Mouse (Mus musculus) T-helper 2 cell (primary cell): ENCODE measurements around the gene St6galnac6.

Experiments used
- in situ Hi-C: fragments of 300-600 bp; cut with MboI, MseI; formaldehyde crosslinking; loops from one replicate; pipeline ENCODE4 v1.15.1; 2025; ENCODE audit warnings: high pct_unique_total_duplicates

St6galnac6 gene

GRCm38 (mm10) chr2:32617109-32617508 lies 17.6 kb downstream of the St6galnac6 start:
- in situ Hi-C loops, result no loop called here

- in situ Hi-C loops, result no loop called here
Observed at GRCm38 (mm10) chr2:32617601-32618000, 18.1 kb downstream of the St6galnac6 start.

- in situ Hi-C loops, result no loop called here
Observed at GRCm38 (mm10) chr2:32618051-32618450, 18.5 kb downstream of the St6galnac6 start.

- in situ Hi-C loops, result no loop called here
Observed at GRCm38 (mm10) chr2:32620682-32621516, 21.4 kb downstream of the St6galnac6 start.

- in situ Hi-C loops, result no loop called here
Observed at GRCm38 (mm10) chr2:32621517-32621859, 22.0 kb downstream of the St6galnac6 start, which contains the start of gene Ak1. Gene Ak1 (plus strand): TSS chr2:32621758.

- in situ Hi-C loops, result no loop called here
Observed at GRCm38 (mm10) chr2:32624111-32624748, 24.7 kb downstream of the St6galnac6 start.

- in situ Hi-C loops, result loop anchor here (5.0 kb wide), 1 partner anchor 42 kb away; no protein-coding TSS in a partner anchor
Observed at GRCm38 (mm10) chr2:32625212-32625872, 25.8 kb downstream of the St6galnac6 start.

GRCm38 (mm10) chr2:32625873-32626694 lies 26.6 kb downstream of the St6galnac6 start:
- in situ Hi-C loops, result loop anchor here (5.0 kb wide), 1 partner anchor 41 kb away; no protein-coding TSS in a partner anchor

- in situ Hi-C loops, result loop anchor here (5.0 kb wide), 1 partner anchor 40 kb away; no protein-coding TSS in a partner anchor
Observed at GRCm38 (mm10) chr2:32627266-32628043, 27.9 kb downstream of the St6galnac6 start.

GRCm38 (mm10) chr2:32628044-32628550 lies 28.6 kb downstream of the St6galnac6 start:
- in situ Hi-C loops, result loop anchor here (5.0 kb wide), 1 partner anchor 39 kb away; no protein-coding TSS in a partner anchor

- in situ Hi-C loops, result loop anchor here (5.0 kb wide), 1 partner anchor 39 kb away; no protein-coding TSS in a partner anchor
Observed at GRCm38 (mm10) chr2:32628729-32629128, 29.2 kb downstream of the St6galnac6 start.

- in situ Hi-C loops, result loop anchor here (5.0 kb wide), 1 partner anchor 38 kb away; no protein-coding TSS in a partner anchor
Observed at GRCm38 (mm10) chr2:32629276-32629976, 29.9 kb downstream of the St6galnac6 start.

GRCm38 (mm10) chr2:32630036-32630435 lies 30.5 kb downstream of the St6galnac6 start:
- in situ Hi-C loops, result loop anchor here (5.0 kb wide), 1 partner anchor 57 kb away; no protein-coding TSS in a partner anchor

- in situ Hi-C loops, result loop anchor here (5.0 kb wide), 1 partner anchor 56 kb away; no protein-coding TSS in a partner anchor
Observed at GRCm38 (mm10) chr2:32631046-32631445, 31.5 kb downstream of the St6galnac6 start.

- in situ Hi-C loops, result loop anchor here (5.0 kb wide), 1 partner anchor 55 kb away; no protein-coding TSS in a partner anchor
Observed at GRCm38 (mm10) chr2:32631737-32632394, 32.4 kb downstream of the St6galnac6 start.

GRCm38 (mm10) chr2:32633660-32634059 lies 34.2 kb downstream of the St6galnac6 start:
- in situ Hi-C loops, result loop anchor here (5.0 kb wide), 1 partner anchor 54 kb away; no protein-coding TSS in a partner anchor

- in situ Hi-C loops, result loop anchor here (5.0 kb wide), 1 partner anchor 53 kb away; no protein-coding TSS in a partner anchor
Observed at GRCm38 (mm10) chr2:32634277-32635105, 35.0 kb downstream of the St6galnac6 start.

- in situ Hi-C loops, result no loop called here
Observed at GRCm38 (mm10) chr2:32636617-32637016, 37.1 kb downstream of the St6galnac6 start.
